Mouse (Mus musculus): ENCODE measurements around the gene Lgals4.

DNA sequence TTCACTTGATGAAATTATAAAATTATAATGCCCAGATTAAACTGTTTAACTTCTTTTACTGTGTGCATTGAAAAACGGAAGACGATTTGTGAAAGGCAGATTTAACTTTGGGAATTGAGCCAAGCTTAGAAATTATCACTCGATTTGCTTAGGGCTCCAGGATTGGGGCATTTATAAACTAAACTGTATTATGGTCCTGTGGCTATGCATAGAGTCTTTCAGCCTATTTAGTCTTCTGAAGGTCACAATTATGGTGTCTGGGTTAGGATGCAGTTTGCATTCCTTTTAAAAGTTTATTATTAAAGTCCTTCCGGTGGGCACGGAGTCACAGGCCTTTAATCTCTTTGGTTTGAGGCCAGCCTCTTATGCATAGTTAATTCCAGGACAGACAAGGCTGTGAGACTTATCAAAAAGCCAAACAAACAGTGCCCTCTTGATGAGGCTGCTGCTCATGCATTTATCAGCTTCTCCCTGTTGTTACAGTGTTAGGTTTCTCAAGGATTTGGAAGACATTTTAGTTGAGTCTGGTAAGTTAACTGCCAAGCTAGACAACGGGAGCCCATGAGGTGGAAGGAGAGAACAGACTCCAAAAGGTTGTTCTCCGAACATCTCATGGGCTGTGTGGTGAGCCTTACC is 21.9 kb upstream of the Lgals4 start:
- TF ChIP-seq CTCF (IDR thresholded peaks at IDR 0.05; ENCODE audit: low read depth, low read length) (no peak), POLR2A (IDR thresholded peaks at IDR 0.05; ENCODE audit: extremely low read depth, insufficient read depth, low read length) (no peak)

All from liver, adult 2 months (tissue).